Mouse (Mus musculus) neural tube, embryonic 13.5 days (tissue): ENCODE data around the gene Zcchc8. TPM values are rescaled to one million over a fixed set of nuclear protein-coding genes. Genes with fewer than 3 reads are reported as not detected.

Source experiments
- ATAC-seq: fragments of 200-750 bp; cut with Nextera tagmentation; 2 replicates; pipeline ENCODE4 v1.8.0; 2017; ENCODE audit warnings: low read depth, mild to moderate bottlenecking, moderate TSS enrichment, moderate library complexity
- H3K27ac ChIP-seq: fragments of 300-500 bp; sonication (generic); replicated peaks from 2 replicates; pipeline ENCODE4 v1.5.1; 2015; ENCODE audit warnings: moderate library complexity, mild to moderate bottlenecking, inconsistent platforms
- H3K27me3 ChIP-seq: fragments of 300-500 bp; sonication (generic); 2 replicates; pipeline ENCODE4 v1.6.1; 2015; ENCODE audit warnings: mild to moderate bottlenecking, inconsistent platforms
- H3K36me3 ChIP-seq: fragments of 300-500 bp; sonication (generic); 2 replicates; pipeline ENCODE4 v1.6.1; 2015; ENCODE audit warnings: mild to moderate bottlenecking, inconsistent platforms
- H3K4me1 ChIP-seq: fragments of 300-500 bp; sonication (generic); replicated peaks from 2 replicates; pipeline ENCODE4 v1.6.1; 2015; ENCODE audit warnings: inconsistent platforms
- H3K4me2 ChIP-seq: fragments of 300-500 bp; sonication (generic); 2 replicates; pipeline ENCODE4 v1.6.1; 2015; ENCODE audit warnings: inconsistent platforms, mild to moderate bottlenecking, moderate library complexity
- H3K4me3 ChIP-seq: fragments of 300-500 bp; sonication (generic); 2 replicates; pipeline ENCODE4 v1.5.1; 2015; ENCODE audit warnings: mild to moderate bottlenecking, inconsistent platforms
- H3K9ac ChIP-seq: fragments of 300-500 bp; sonication (generic); 2 replicates; pipeline ENCODE4 v1.6.1; 2015; ENCODE audit warnings: moderate library complexity, mild to moderate bottlenecking, inconsistent platforms
- H3K9me3 ChIP-seq: fragments of 300-500 bp; sonication (generic); 2 replicates; pipeline ENCODE4 v1.6.1; 2016; ENCODE audit warnings: inconsistent platforms
- WGBS: fragments of 180-500 bp; shearing (Covaris S2); methylation state at CpG from one replicate; pipeline ENCODE4 v1.1.7; 2015; 5-methylcytosine and 5-hydroxymethylcytosine counted together
- polyA plus RNA-seq: library from polyadenylated mRNA; unstranded; fragments of >200 nt; fragmentation: Nextera tagmentation; extraction: Ambion mirVana; gene quantifications from 2 replicates; pipeline ENCODE4 v1.2.1, GENCODE M21; 2015

The Zcchc8 gene
- polyA plus RNA-seq, 1 experiment from 2014 or later, result 71.8 TPM

- Histone ChIP-seq H3K27ac (no peak overlapping the region), H3K27me3 (no peaks in the 10 kb centered on the region), H3K9me3 (no peaks in the 10 kb centered on the region), H3K4me1 (peaks cover 18% of the 10 kb centered on the region), H3K4me3 (no peak overlapping the region), H3K4me2 (no peak overlapping the region), H3K36me3 (peaks cover 86% of the 10 kb centered on the region), H3K9ac (no peak overlapping the region)
- ATAC-seq, result no peak
- whole genome bisulfite sequencing, result 94% methylated on average over 6 of the region's 6 CpGs
Observed at GRCm38 (mm10) chr5:123713782-123714181, 7.1 kb downstream of the Zcchc8 start.

GRCm38 (mm10) chr5:123709571-123709970, 11.3 kb downstream of the Zcchc8 start:
- Histone ChIP-seq H3K9ac (no peak overlapping the region), H3K27me3 (no peaks in the 10 kb centered on the region), H3K4me2 (no peak overlapping the region), H3K4me3 (no peak overlapping the region), H3K4me1 (no peaks in the 10 kb centered on the region), H3K36me3 (peaks cover 97% of the 10 kb centered on the region), H3K9me3 (no peaks in the 10 kb centered on the region), H3K27ac (no peak overlapping the region)
- WGBS, result 87% methylated on average over 4 of the region's 4 CpGs
- no peak for ATAC-seq

GRCm38 (mm10) chr5:123708598-123708997, 12.3 kb downstream of the Zcchc8 start:
- Histone ChIP-seq H3K36me3 (peaks cover 96% of the 10 kb centered on the region), H3K4me1 (no peaks in the 10 kb centered on the region), H3K27ac (no peak overlapping the region), H3K9ac (no peak overlapping the region), H3K27me3 (no peaks in the 10 kb centered on the region), H3K9me3 (no peaks in the 10 kb centered on the region), H3K4me3 (no peak overlapping the region), H3K4me2 (no peak overlapping the region)
- no peak for ATAC-seq
- WGBS, result 92% methylated on average over 12 of the region's 12 CpGs

GRCm38 (mm10) chr5:123700625-123701024, 20.3 kb downstream of the Zcchc8 start:
- no peak for ATAC-seq
- peaks cover 80% of the 10 kb centered on the region for H3K36me3 ChIP-seq
- no peak overlapping the region for H3K27ac ChIP-seq
- no peak overlapping the region for H3K4me3 ChIP-seq
- no peaks in the 10 kb centered on the region for H3K27me3 ChIP-seq
- WGBS, result 73% methylated on average over 11 of the region's 11 CpGs
- no peaks in the 10 kb centered on the region for H3K9me3 ChIP-seq
- H3K9ac ChIP-seq, result no peak overlapping the region
- H3K4me1 ChIP-seq, result no peaks in the 10 kb centered on the region
- no peak overlapping the region for H3K4me2 ChIP-seq

- ATAC-seq, result no peak
- no peak overlapping the region for H3K4me3 ChIP-seq
- 34% methylated on average over 3 of the region's 3 CpGs for WGBS
- H3K27me3 ChIP-seq, result no peaks in the 10 kb centered on the region
- H3K4me1 ChIP-seq, result no peaks in the 10 kb centered on the region
- no peak overlapping the region for H3K4me2 ChIP-seq
- no peak overlapping the region for H3K27ac ChIP-seq
- H3K36me3 ChIP-seq, result peaks cover 67% of the 10 kb centered on the region
- H3K9ac ChIP-seq, result no peak overlapping the region
- no peaks in the 10 kb centered on the region for H3K9me3 ChIP-seq
Observed at GRCm38 (mm10) chr5:123699198-123699597, 21.7 kb downstream of the Zcchc8 start.

- no peak overlapping the region for H3K27ac ChIP-seq
- H3K36me3 ChIP-seq, result peaks cover 44% of the 10 kb centered on the region
- no peak overlapping the region for H3K4me2 ChIP-seq
- H3K27me3 ChIP-seq, result no peaks in the 10 kb centered on the region
- H3K9ac ChIP-seq, result no peak overlapping the region
- ATAC-seq, result no peak
- H3K4me1 ChIP-seq, result no peaks in the 10 kb centered on the region
- no peak overlapping the region for H3K4me3 ChIP-seq
- 85% methylated on average over 4 of the region's 4 CpGs for WGBS
- no peaks in the 10 kb centered on the region for H3K9me3 ChIP-seq
Observed at GRCm38 (mm10) chr5:123696961-123697360, 23.9 kb downstream of the Zcchc8 start.

GRCm38 (mm10) chr5:123696244-123696643, 24.7 kb downstream of the Zcchc8 start:
- no peak for ATAC-seq
- no peak overlapping the region for H3K4me2 ChIP-seq
- 93% methylated on average over 7 of the region's 7 CpGs for WGBS

GRCm38 (mm10) chr5:123694468-123694867, 26.4 kb downstream of the Zcchc8 start:
- no peak overlapping the region for H3K4me3 ChIP-seq
- H3K4me2 ChIP-seq, result no peak overlapping the region
- no peak overlapping the region for H3K9ac ChIP-seq
- no peaks in the 10 kb centered on the region for H3K9me3 ChIP-seq
- no peaks in the 10 kb centered on the region for H3K27me3 ChIP-seq
- ATAC-seq, result no peak
- WGBS, result 74% methylated on average over 6 of the region's 6 CpGs
- peaks cover 24% of the 10 kb centered on the region for H3K36me3 ChIP-seq
- no peaks in the 10 kb centered on the region for H3K4me1 ChIP-seq
- H3K27ac ChIP-seq, result no peak overlapping the region

More at GRCm38 (mm10) chr5:123696244-123696643, 24.7 kb downstream of the Zcchc8 start:
- H3K27ac ChIP-seq, result no peak overlapping the region
- no peaks in the 10 kb centered on the region for H3K9me3 ChIP-seq
- H3K36me3 ChIP-seq, result peaks cover 37% of the 10 kb centered on the region
- no peak overlapping the region for H3K4me3 ChIP-seq
- H3K4me1 ChIP-seq, result no peaks in the 10 kb centered on the region
- H3K9ac ChIP-seq, result no peak overlapping the region
- no peaks in the 10 kb centered on the region for H3K27me3 ChIP-seq

- H3K9ac ChIP-seq, result peak within 1 kb of the TSS; percentile 98
- no peaks in the 10 kb centered on the region for H3K36me3 ChIP-seq
- ATAC-seq, result peak; percentile 83
- no peaks in the 10 kb centered on the region for H3K9me3 ChIP-seq
- peak within 1 kb of the TSS; percentile 99 for H3K27ac ChIP-seq
- no peaks in the 10 kb centered on the region for H3K27me3 ChIP-seq
- peak within 1 kb of the TSS; percentile 64 for H3K4me2 ChIP-seq
- under 1% methylated on average over 37 of the region's 64 CpGs for WGBS
- H3K4me1 ChIP-seq, result peaks cover 43% of the 10 kb centered on the region
- H3K4me3 ChIP-seq, result peak within 1 kb of the TSS; percentile 72
Observed at GRCm38 (mm10) chr5:123684221-123685144, 36.4 kb downstream of the Zcchc8 start, which contains the start of gene Clip1. Gene Clip1, minus strand, starts transcription at chr5:123684618.

- Histone ChIP-seq H3K4me2 (peak overlapping the region; percentile 64), H3K9me3 (no peaks in the 10 kb centered on the region), H3K27ac (peak overlapping the region; percentile 99), H3K27me3 (no peaks in the 10 kb centered on the region), H3K4me3 (peak overlapping the region; percentile 72), H3K9ac (peak overlapping the region; percentile 98), H3K4me1 (peaks cover 44% of the 10 kb centered on the region), H3K36me3 (no peaks in the 10 kb centered on the region)
- WGBS, result 1% methylated on average over 68 of the region's 92 CpGs
- ATAC-seq, result peak; percentile 68
Observed at GRCm38 (mm10) chr5:123683377-123684220, 37.3 kb downstream of the Zcchc8 start.

GRCm38 (mm10) chr5:123683043-123683376, 37.9 kb downstream of the Zcchc8 start:
- peak; percentile 48; the same call in 1 of the 2 replicates for ATAC-seq
- 2% methylated on average over 6 of the region's 6 CpGs for WGBS
- peak overlapping the region; percentile 72 for H3K4me3 ChIP-seq

GRCm38 (mm10) chr5:123682372-123682771, 38.5 kb downstream of the Zcchc8 start:
- Histone ChIP-seq H3K9ac (peak overlapping the region; percentile 98), H3K27me3 (no peaks in the 10 kb centered on the region), H3K9me3 (no peaks in the 10 kb centered on the region), H3K4me3 (peak overlapping the region; percentile 72), H3K4me1 (peaks cover 44% of the 10 kb centered on the region), H3K27ac (0 out of 2 replicates have a peak overlapping the region, but pooled peaks have one; percentile 99), H3K36me3 (0 out of 2 replicates have a peak, but pooled peaks cover 1% of the 10 kb centered on the region), H3K4me2 (peak overlapping the region; percentile 64)
- no peak for ATAC-seq
- 33% methylated on average over 4 of the region's 4 CpGs for WGBS

More at GRCm38 (mm10) chr5:123683043-123683376, 37.9 kb downstream of the Zcchc8 start:
- H3K27ac ChIP-seq, result peak overlapping the region; percentile 99
- H3K36me3 ChIP-seq, result no peaks in the 10 kb centered on the region
- no peaks in the 10 kb centered on the region for H3K9me3 ChIP-seq
- no peaks in the 10 kb centered on the region for H3K27me3 ChIP-seq
- H3K4me1 ChIP-seq, result peaks cover 44% of the 10 kb centered on the region
- H3K9ac ChIP-seq, result peak overlapping the region; percentile 98
- peak overlapping the region; percentile 64 for H3K4me2 ChIP-seq
